Comparison of ENCODE assay signal across 8 mouse cellular contexts in genomic region chr12:70937571-70938384, GRCm38 (mm10). TPM values are rescaled to one million over a fixed set of nuclear protein-coding genes. Genes with fewer than 3 reads are reported as not detected.
DNase-seq lines count a peak whose midpoint lies in the region; ATAC-seq lines count a peak whose summit lies in the region.

Actr10 (plus strand) TSS chr12:70937857.

- no peaks in the 10 kb centered on the region for H3K4me1 ChIP-seq in hindbrain, embryonic 11.5 days (replicated peaks; ENCODE audit: control insufficient read depth, insufficient read depth, low read length)

- WGBS in hindbrain, embryonic 11.5 days: under 1% methylated on average over 44 of the region's 59 CpGs

- peak within 1 kb of the TSS; percentile 72 for H3K4me2 ChIP-seq in hindbrain, embryonic 11.5 days (replicated peaks; ENCODE audit: low read depth, low read length)

- peak within 1 kb of the TSS; percentile 88 for H3K4me3 ChIP-seq in hindbrain, embryonic 11.5 days (ENCODE audit: low read depth, low read length)

- no peaks in the 10 kb centered on the region for H3K36me3 ChIP-seq in hindbrain, embryonic 11.5 days (ENCODE audit: control insufficient read depth, insufficient read depth, low read length)

- ATAC-seq in hindbrain, embryonic 11.5 days (ENCODE audit: low FRiP score): peak; percentile 98

- peak; percentile 96 for DNase-seq in MN1 (ENCODE audit: low spot score)
- peak; percentile 90 for DNase-seq in cerebellum, adult 9-10 months
- peak; percentile 87 to 94 for DNase-seq in frontal cortex, adult 2 months (ENCODE audit: extremely low spot score in 1 of 2, low spot score in 1 of 2)
- peak; percentile 98 for DNase-seq in hindbrain, embryonic 11.5 days (ENCODE audit: low spot score)
- peak; percentile 91 to 96 for DNase-seq in layer of hippocampus, postnatal 10 days (ENCODE audit: low spot score in 2 of 2)
- DNase-seq in lung, postnatal 10 days: peak; percentile 95
- DNase-seq in ovary, postnatal 36 days (ENCODE audit: low spot score): peak; percentile 92
- peak; percentile 96 for DNase-seq in thymus, postnatal 25 days

- no peaks in the 10 kb centered on the region for H3K27me3 ChIP-seq in hindbrain, embryonic 11.5 days (ENCODE audit: control insufficient read depth, insufficient read depth, low read length)

- H3K27ac ChIP-seq in hindbrain, embryonic 11.5 days (ENCODE audit: low read depth, low read length): peak within 1 kb of the TSS; percentile 79

- no peaks in the 10 kb centered on the region for H3K9me3 ChIP-seq in hindbrain, embryonic 11.5 days (ENCODE audit: control insufficient read depth, low read length)

- H3K9ac ChIP-seq in hindbrain, embryonic 11.5 days (ENCODE audit: low read depth, low read length): peak within 1 kb of the TSS; percentile 89

RNA-seq across cellular contexts. Expression of gene Actr10, which starts in this region (rescaled TPM):
- polyA plus RNA-seq in frontal cortex, adult 2 months (2012; rRNA removed): 70.7 and 78.0 TPM in 2 replicates
- polyA plus RNA-seq in hindbrain, embryonic 11.5 days (2014; fragmentation: Nextera tagmentation; extraction: Ambion mirVana): 285 and 287 TPM in 2 replicates
- total RNA-seq in layer of hippocampus, postnatal 10 days (2021): 100 to 1,000 TPM; 170 to 180 TPM

Comparison
In these comparisons a context has a peak if more than half of its experiments do, and no peak if none do; other contexts are left out.
1. Peak in every context shown above with its lines: DNase-seq, ATAC-seq, H3K4me3 ChIP-seq and H3K27ac ChIP-seq.